Mouse (Mus musculus) 416B (cell line): Measurements from ENCODE around the gene Snapc5.
A peak's percentile ranks its signal among the peaks of the same experiment; 100 is the strongest.
"Not testable (repeated sequence)": the region's sequence is repeated elsewhere in the genome, so short reads cannot be mapped to it uniquely, and the experiment has no call there.

Experiments used
- DNase-seq: peaks from one replicate; pipeline ENCODE4 v3.0.0; 2011; ENCODE audit warnings: low read depth

Snapc5 gene

DNA sequence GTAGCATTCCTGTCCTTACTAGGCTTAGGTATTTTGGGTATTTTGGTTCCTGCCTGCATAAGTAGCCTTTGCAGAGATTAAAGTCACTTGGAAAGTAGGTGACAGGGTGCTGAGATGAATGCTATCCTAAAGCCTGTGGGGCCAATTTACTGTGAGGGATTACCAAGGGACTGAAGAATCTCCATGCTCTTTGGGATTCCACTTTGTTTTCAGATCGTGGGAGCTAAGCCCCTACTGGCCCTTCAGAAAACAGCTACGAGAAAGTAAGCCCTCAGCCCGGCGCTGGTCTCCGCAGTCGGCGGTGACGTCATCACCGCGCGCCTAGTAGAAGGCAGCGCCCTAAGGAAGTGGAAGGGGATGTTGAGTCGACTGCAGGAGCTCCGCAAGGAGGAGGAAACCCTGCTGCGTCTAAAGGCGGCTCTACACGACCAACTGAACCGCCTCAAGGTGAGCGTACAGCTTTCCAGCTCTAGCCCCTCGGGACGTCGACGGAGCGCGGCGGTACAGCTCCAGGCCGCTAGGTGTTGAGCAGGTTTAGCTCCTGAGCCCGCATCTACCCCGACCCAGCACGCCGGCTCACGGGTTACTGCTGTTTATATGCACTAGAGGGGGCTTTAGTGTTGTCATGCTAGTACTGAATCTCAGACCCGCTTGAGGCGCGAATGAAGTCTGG lies at the start of gene Snapc5:
Gene Snapc5 (plus strand): TSS at position 301 of the 673 bp plus-strand sequence.
- peak; percentile 94 for DNase-seq

DNA sequence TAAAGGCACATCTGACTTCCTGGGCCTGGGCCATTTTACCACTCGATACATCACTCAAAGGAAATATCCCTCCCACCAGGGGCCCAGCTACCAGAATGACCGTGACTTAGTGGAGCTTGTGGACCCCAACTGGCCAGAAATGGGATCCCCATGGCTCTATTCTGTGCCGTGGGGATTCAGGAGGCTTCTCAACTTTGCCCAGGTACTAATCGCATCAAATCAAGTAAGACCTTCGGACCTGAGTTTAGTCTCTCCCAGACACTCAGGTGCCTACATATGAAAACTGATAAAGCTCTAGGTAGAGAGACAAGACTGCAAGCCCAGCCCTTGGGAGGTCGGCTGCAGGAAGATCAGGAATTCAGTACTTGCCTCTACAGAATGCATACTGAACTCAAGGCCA lies 47.5 kb upstream of the Snapc5 start:
- no peak for DNase-seq

- peak; percentile 46 for DNase-seq
Measured at GRCm38 (mm10) chr9:64138896-64139295, 40.2 kb upstream of the Snapc5 start.

DNA sequence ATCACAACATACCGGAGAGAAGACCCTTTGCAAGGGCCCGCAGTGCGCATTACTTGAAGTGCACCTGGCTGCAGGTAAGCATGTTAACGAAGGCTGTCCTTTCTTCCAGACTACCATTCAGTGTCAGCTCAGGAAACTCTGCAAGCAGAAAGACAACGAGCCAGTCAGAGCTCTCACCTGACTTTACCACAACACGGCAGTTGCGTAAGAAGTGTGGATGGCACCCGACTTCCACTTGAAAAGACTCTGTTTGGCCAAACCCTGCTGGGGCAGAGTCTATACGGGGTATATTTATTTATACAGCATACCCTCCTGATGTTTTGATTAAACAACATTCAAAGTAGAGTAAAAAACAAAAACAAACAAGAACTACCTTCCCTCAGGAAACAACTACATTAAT lies 39.2 kb upstream of the Snapc5 start:
- DNase-seq, result peak; percentile 59

DNA sequence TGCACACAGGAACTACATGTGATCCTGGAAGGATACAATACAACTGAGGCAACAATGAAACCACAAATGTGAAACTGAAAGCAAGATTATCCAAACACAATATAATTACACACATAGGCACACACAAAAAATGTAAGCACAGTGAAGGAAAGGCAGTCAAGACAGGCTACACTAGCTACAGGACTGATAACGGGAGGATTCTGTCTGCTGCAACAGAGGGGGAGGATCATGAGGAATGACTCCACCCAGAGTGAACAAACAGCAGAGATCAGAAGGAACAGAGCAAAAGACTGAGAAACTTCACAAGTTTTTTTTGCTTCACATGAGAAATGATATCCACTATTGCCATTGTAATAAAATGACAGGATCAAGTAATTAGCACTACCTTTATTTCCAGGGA lies 22.4 kb upstream of the Snapc5 start:
- no peak for DNase-seq

GRCm38 (mm10) chr9:64160471-64160870 lies 18.6 kb upstream of the Snapc5 start:
- DNase-seq, result no peak

- not testable (repeated sequence) for DNase-seq
Measured at GRCm38 (mm10) chr9:64169967-64170366, 9.1 kb upstream of the Snapc5 start.

- DNase-seq, result no peak
Measured at GRCm38 (mm10) chr9:64172145-64172815, 6.8 kb upstream of the Snapc5 start.

- DNase-seq, result peak; percentile 94
Measured at GRCm38 (mm10) chr9:64172816-64173665, 6.0 kb upstream of the Snapc5 start, which contains the start of the genes Zwilch and Rpl4. TSS of gene Zwilch (minus strand) at chr9:64173104. TSS of gene Rpl4 (plus strand) at chr9:64173375.

- peak; percentile 35 for DNase-seq
Measured at GRCm38 (mm10) chr9:64173666-64174220, 5.3 kb upstream of the Snapc5 start.

- no peak for DNase-seq
Measured at GRCm38 (mm10) chr9:64174341-64174740, 4.7 kb upstream of the Snapc5 start.

DNA sequence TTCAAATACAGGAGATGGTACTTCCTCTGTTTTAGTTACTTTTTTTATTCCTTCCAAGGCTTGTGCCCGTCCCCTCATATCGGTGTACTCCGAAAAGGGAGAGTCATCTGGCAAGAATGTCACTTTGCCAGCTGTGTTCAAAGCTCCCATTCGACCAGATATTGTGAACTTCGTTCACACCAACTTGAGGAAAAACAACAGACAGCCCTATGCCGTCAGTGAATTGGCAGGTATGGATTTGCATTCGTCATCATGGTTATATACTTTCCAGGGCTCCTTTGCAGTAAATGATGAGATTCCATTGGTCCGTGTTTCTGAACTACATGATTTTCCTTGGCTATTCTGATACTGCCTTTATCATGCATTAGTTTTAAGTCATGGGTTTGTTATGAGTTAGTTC lies 4.3 kb upstream of the Snapc5 start:
- no peak for DNase-seq

DNA sequence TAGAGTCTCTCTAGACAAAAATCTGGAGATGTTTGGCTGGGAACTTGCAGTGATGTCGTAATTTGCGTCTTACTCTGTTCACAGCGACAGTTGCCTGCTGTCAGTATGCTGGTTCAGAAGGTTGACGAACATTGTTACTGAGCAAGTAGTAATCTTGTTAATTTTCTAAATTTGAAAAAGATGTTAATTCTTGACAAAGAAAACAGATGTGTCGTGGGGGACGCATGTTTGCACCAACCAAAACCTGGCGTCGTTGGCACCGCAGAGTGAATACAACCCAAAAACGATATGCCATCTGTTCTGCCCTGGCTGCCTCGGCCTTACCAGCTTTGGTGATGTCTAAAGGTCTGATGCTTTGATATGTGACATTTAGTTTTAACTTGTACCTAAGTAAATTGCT lies 3.7 kb upstream of the Snapc5 start:
- DNase-seq, result no peak

GRCm38 (mm10) chr9:64178610-64178973 lies 482 bp upstream of the Snapc5 start:
- DNase-seq, result peak; percentile 70

- DNase-seq, result not testable (repeated sequence)
Measured at GRCm38 (mm10) chr9:64183295-64183694, 4.2 kb downstream of the Snapc5 start.

DNA sequence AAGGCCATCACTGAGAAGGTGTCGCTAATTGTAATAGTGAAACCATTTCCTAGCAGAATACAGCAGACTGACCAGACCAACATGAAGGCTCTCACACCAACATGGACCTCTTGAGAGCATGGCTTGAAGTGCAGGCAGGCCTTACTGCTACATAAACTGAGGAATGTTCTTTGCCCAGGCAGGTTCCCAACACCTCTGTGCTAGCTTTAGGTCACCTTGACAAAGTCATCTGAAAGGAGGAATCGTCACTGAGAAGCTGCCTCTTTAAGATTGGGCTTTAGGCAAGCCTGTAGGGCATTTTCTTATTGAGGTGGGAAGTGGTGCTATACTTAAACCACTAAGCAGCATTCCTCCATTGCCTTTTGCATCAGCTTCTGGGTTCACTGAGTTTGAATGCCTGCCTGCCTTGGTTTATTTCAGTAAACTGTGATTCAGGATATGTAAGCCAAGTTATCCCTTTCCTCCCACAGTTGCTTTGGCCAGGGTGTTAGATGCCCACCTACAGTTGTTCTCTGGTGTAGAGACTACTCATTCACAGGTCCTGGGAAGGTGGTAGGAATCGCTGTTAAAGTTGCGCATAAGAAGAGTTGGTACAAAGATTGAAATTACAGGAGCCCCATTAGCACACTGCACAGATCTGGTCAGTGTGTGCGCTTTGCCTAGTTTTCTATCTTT lies 5.2 kb downstream of the Snapc5 start:
- DNase-seq, result no peak

GRCm38 (mm10) chr9:64193879-64194278 lies 14.8 kb downstream of the Snapc5 start:
- no peak for DNase-seq

GRCm38 (mm10) chr9:64195554-64195953 lies 16.5 kb downstream of the Snapc5 start:
- DNase-seq, result no peak

DNA sequence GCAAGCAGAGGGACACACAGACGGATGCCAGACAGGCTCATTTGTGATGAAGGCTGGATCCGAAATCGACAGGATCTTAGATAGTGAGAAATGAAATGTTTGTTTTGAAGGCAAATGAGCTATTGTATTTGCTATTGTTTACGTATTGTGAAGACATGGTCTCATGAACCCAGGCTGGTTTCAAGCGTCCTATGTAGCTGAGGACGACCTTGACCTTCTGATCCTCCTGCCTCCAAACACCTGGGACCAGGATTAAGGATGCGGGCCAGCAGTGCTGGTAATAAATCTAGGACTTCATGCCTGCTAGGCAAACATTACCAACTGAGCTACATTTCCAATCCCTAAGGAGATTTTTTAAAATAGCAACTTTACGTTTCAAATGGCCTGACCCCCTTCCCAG lies 18.4 kb downstream of the Snapc5 start:
- DNase-seq, result no peak

DNA sequence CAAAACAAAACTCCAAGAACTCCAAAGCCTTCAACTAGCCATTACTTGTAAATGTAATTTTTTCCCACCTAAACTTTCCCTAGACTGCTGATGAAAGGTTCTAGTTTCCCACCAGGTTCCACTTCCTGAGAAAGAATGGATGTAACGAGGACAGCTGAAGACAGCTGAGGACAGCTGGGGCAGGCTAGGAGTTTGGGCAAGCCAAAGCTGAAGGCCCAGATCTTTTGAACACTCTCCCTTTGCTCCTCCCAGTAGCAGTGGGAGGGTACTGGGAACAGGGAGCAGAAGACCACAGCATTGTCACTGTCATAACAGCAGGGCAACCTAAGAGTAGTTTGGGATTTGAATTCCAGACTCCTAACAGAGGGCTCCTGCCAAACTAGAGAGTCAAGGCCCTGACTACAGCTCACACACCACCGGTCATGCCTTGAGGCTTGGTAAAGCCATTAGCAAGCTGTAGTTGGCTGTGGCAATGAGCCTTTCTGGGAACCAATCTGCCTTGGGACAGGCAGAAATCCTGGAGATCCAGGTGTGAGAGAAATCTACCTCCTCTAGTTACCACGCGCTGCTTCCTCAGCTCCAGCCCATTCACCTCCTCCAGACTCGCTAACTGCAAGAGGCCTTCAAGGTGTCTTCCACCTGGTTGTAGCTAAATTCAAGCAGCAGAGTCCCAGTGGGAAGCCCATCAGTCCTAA lies 19.1 kb downstream of the Snapc5 start:
- DNase-seq, result no peak

- not testable (repeated sequence) for DNase-seq
Measured at GRCm38 (mm10) chr9:64198763-64199418, 19.8 kb downstream of the Snapc5 start.
